Mouse (Mus musculus): ENCODE results near the gene Basp1. TPM values are rescaled to one million over a fixed set of nuclear protein-coding genes. Genes with fewer than 3 reads are reported as not detected.
A peak's percentile ranks its signal among the peaks of the same experiment; 100 is the strongest.

The Basp1 gene
- polyA plus RNA-seq, 2 experiments: 64.9 to 123 TPM

DNA sequence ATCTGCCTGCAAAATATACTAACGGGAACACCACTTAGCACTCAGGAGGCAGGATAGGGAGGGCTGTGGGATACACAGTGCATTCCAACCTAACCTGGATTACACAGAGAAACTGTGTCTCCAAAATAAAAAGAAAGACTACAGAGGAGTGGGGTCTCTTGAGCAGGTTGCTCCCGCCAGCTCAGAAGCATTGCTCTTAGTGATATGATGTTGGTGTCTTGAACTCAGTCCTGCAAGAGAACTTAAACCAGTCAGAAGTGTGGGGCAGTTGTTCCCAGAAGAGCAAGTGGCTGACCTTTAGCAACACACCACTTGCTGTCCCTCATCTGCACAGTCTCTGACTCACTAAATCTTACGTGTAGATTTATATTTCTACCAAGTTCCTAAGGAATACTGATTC, 40.0 kb upstream of the Basp1 start:
- Histone ChIP-seq H3K4me2 (replicated peaks; ENCODE audit: low read depth, low read length, severe bottlenecking) (no peak overlapping the region), H3K9ac (ENCODE audit: low read depth, low read length, severe bottlenecking) (no peak overlapping the region), H3K4me3 (replicated peaks; ENCODE audit: low read length) (no peak overlapping the region), H3K27me3 (ENCODE audit: control insufficient read depth, insufficient read depth, low read length) (no peaks in the 10 kb centered on the region), H3K27ac (replicated peaks; ENCODE audit: low read depth, low read length) (no peak overlapping the region), H3K4me1 (ENCODE audit: control insufficient read depth, insufficient read depth, low read length) (0 out of 2 replicates have a peak, but pooled peaks cover 2% of the 10 kb centered on the region), H3K9me3 (ENCODE audit: control insufficient read depth, low read length) (no peaks in the 10 kb centered on the region), H3K36me3 (ENCODE audit: control insufficient read depth, insufficient read depth, low read length) (no peaks in the 10 kb centered on the region)
- ATAC-seq (ENCODE audit: low FRiP score, low read depth) (no peak), DNase-seq (ENCODE audit: low spot score) (no peak)
- WGBS: 61% methylated on average over 3 of the region's 3 CpGs
- TF ChIP-seq POLR2A (IDR thresholded peaks at IDR 0.05; ENCODE audit: borderline replicate concordance, extremely low read depth, insufficient read depth, insufficient read length): no peak

DNA sequence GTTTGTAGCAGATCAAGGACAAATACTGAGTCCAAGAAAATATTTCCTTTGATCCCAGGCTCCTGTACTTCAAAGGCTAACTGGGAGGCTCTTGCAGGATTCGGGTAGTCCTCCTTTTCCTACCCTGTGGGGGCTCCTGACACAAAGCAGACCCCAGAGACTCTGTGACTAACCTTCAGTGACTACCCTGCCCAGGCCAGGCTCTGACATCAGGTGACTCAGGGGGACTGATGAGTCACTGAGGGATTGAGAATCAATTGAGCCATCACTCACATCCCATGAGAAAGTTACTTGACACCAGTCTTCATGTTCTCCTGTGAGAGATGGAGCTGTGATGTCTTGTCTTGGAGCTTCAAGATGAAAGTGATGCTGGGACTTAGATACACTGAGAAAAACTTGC, 35.8 kb upstream of the Basp1 start:
- no peak for DNase-seq (ENCODE audit: low spot score)
- 8% methylated on average over 1 of the region's 1 CpGs for WGBS
- no peak for TF ChIP-seq POLR2A (IDR thresholded peaks at IDR 0.05; ENCODE audit: borderline replicate concordance, extremely low read depth, insufficient read depth, insufficient read length)

DNA sequence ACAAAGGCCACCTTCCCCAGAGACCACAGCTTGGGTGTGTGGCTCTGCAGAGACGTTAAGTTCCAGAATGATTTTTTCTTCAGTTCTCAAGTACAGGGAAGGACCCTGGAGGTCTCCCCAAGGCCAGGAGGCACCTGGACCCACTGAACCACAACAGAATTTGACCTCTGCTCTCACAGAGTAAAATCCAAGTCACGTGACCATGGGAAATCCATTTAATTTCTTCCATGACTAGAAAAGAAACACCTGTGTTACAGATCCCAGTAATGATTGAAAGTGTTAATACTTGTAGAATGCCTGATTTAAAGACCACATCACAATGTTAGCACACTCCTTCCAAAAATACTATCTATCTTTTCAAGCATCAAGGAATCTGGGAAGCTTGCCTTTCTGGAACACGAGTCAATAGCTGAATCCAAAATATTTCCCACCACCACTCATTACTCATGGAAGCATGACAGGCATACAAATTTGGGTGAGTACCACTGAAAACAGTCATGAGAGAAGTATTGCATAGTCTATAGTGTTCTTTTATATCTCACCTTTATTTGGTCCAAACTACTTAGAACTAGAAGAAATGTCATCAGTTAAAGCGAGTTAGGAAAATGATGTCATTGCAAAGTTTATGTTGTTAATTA, 35.3 kb upstream of the Basp1 start:
- ATAC-seq (ENCODE audit: low FRiP score, low read depth): no peak
- Histone ChIP-seq H3K9ac (ENCODE audit: low read depth, low read length, severe bottlenecking) (no peak overlapping the region), H3K27me3 (ENCODE audit: control insufficient read depth, insufficient read depth, low read length) (no peaks in the 10 kb centered on the region; the same call in 1 of the 2 replicates), H3K27ac (replicated peaks; ENCODE audit: low read depth, low read length) (no peak overlapping the region), H3K36me3 (ENCODE audit: control insufficient read depth, insufficient read depth, low read length) (no peaks in the 10 kb centered on the region), H3K4me3 (replicated peaks; ENCODE audit: low read length) (no peak overlapping the region), H3K9me3 (ENCODE audit: control insufficient read depth, low read length) (no peaks in the 10 kb centered on the region), H3K4me1 (ENCODE audit: control insufficient read depth, insufficient read depth, low read length) (peaks cover 10% of the 10 kb centered on the region; the same call in 1 of the 2 replicates), H3K4me2 (replicated peaks; ENCODE audit: low read depth, low read length, severe bottlenecking) (no peak overlapping the region)
- 56% methylated on average over 4 of the region's 4 CpGs for WGBS
- DNase-seq (ENCODE audit: low spot score): no peak
- TF ChIP-seq POLR2A (IDR thresholded peaks at IDR 0.05; ENCODE audit: borderline replicate concordance, extremely low read depth, insufficient read depth, insufficient read length): no peak

More for the DNA sequence above, 35.8 kb upstream of the Basp1 start:
- no peaks in the 10 kb centered on the region for H3K36me3 ChIP-seq (ENCODE audit: control insufficient read depth, insufficient read depth, low read length)
- H3K27me3 ChIP-seq (ENCODE audit: control insufficient read depth, insufficient read depth, low read length): no peaks in the 10 kb centered on the region; the same call in 1 of the 2 replicates
- ATAC-seq (ENCODE audit: low FRiP score, low read depth): no peak
- H3K27ac ChIP-seq (replicated peaks; ENCODE audit: low read depth, low read length): no peak overlapping the region
- H3K9me3 ChIP-seq (ENCODE audit: control insufficient read depth, low read length): no peaks in the 10 kb centered on the region
- no peak overlapping the region for H3K4me3 ChIP-seq (replicated peaks; ENCODE audit: low read length)
- H3K4me2 ChIP-seq (replicated peaks; ENCODE audit: low read depth, low read length, severe bottlenecking): no peak overlapping the region
- H3K9ac ChIP-seq (ENCODE audit: low read depth, low read length, severe bottlenecking): no peak overlapping the region
- H3K4me1 ChIP-seq (ENCODE audit: control insufficient read depth, insufficient read depth, low read length): peaks cover 10% of the 10 kb centered on the region; the same call in 1 of the 2 replicates

DNA sequence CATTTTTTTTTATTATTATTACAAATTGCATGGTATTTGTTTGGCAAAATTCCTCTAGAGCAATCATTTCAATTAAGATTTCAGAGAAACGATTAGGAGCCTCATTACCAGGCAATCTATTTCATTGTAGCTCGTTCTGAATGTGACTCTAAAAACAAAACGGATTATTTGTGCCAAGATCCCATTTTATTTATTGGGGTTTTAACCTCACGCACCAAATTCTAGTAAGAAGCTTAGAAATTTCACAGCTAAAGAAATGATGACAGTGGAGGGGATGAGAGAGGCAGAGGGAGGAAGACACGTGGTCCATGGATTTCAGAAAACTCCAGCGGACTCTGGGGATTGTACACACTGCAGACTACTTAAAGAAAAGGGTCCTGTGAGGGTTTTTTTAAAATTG, 33.6 kb upstream of the Basp1 start:
- H3K4me2 ChIP-seq (replicated peaks; ENCODE audit: low read depth, low read length, severe bottlenecking): no peak overlapping the region
- peaks cover 8% of the 10 kb centered on the region; the same call in 1 of the 2 replicates for H3K4me1 ChIP-seq (ENCODE audit: control insufficient read depth, insufficient read depth, low read length)
- no peak overlapping the region for H3K4me3 ChIP-seq (replicated peaks; ENCODE audit: low read length)
- no peak overlapping the region for H3K9ac ChIP-seq (ENCODE audit: low read depth, low read length, severe bottlenecking)
- H3K27ac ChIP-seq (replicated peaks; ENCODE audit: low read depth, low read length): no peak overlapping the region
- TF ChIP-seq POLR2A (IDR thresholded peaks at IDR 0.05; ENCODE audit: borderline replicate concordance, extremely low read depth, insufficient read depth, insufficient read length): no peak
- 57% methylated on average over 6 of the region's 6 CpGs for WGBS
- no peaks in the 10 kb centered on the region for H3K9me3 ChIP-seq (ENCODE audit: control insufficient read depth, low read length)
- ATAC-seq (ENCODE audit: low FRiP score, low read depth) (no peak), DNase-seq (ENCODE audit: low spot score) (no peak)
- H3K36me3 ChIP-seq (ENCODE audit: control insufficient read depth, insufficient read depth, low read length): no peaks in the 10 kb centered on the region
- H3K27me3 ChIP-seq (ENCODE audit: control insufficient read depth, insufficient read depth, low read length): no peaks in the 10 kb centered on the region; the same call in 1 of the 2 replicates

DNA sequence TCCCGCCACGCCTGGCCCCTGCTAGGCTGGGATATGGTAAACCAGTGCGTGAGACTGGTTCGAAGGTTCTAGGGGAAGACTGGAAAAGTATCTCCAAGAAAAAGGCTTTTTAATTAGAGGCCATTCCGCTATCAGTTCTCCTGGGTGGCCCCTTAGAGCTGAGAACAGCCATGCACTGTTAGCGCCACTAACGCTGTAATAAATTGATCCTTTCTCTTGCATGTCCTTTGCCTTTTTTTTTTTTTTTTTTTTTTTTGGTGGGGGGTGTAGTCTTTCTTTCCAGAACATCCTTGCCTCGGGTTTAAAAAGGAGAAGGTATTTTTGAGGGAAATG, 32.6 kb upstream of the Basp1 start:
- no peaks in the 10 kb centered on the region for H3K36me3 ChIP-seq (ENCODE audit: control insufficient read depth, insufficient read depth, low read length)
- no peak overlapping the region for H3K27ac ChIP-seq (replicated peaks; ENCODE audit: low read depth, low read length)
- peak overlapping the region; percentile 29; the same call in 1 of the 2 replicates for H3K9ac ChIP-seq (ENCODE audit: low read depth, low read length, severe bottlenecking)
- no peaks in the 10 kb centered on the region for H3K9me3 ChIP-seq (ENCODE audit: control insufficient read depth, low read length)
- H3K4me2 ChIP-seq (replicated peaks; ENCODE audit: low read depth, low read length, severe bottlenecking): peak overlapping the region; percentile 41
- ATAC-seq (ENCODE audit: low FRiP score, low read depth) (peak; percentile 20; the same call in 1 of the 2 replicates), DNase-seq (ENCODE audit: low spot score) (no peak)
- no peak for TF ChIP-seq POLR2A (IDR thresholded peaks at IDR 0.05; ENCODE audit: borderline replicate concordance, extremely low read depth, insufficient read depth, insufficient read length)
- 20% methylated on average over 8 of the region's 8 CpGs for WGBS
- peaks cover 8% of the 10 kb centered on the region; the same call in 1 of the 2 replicates for H3K4me1 ChIP-seq (ENCODE audit: control insufficient read depth, insufficient read depth, low read length)
- H3K27me3 ChIP-seq (ENCODE audit: control insufficient read depth, insufficient read depth, low read length): no peaks in the 10 kb centered on the region; the same call in 1 of the 2 replicates
- H3K4me3 ChIP-seq (replicated peaks; ENCODE audit: low read length): peak overlapping the region; percentile 17

Data from limb, embryonic 14.5 days (tissue).